Mouse (Mus musculus) midbrain, embryonic 10.5 days (tissue): Measurements from ENCODE around the gene Ostm1. TPM values are rescaled to one million over a fixed set of nuclear protein-coding genes. Genes with fewer than 3 reads are reported as not detected.
A peak's percentile ranks its signal among the peaks of the same experiment; 100 is the strongest.

Experiments used
- DNase-seq: peaks from one replicate; pipeline ENCODE4 v3.0.0-alpha.2; 2017; ENCODE audit warnings: low spot score
- H3K27ac ChIP-seq: fragments of 300-500 bp; sonication (generic); replicated peaks from 2 replicates; pipeline ENCODE4 v1.5.1; 2016; ENCODE audit warnings: mild to moderate bottlenecking
- H3K27me3 ChIP-seq: fragments of 300-500 bp; sonication (generic); 2 replicates; pipeline ENCODE4 v1.6.1; 2016; ENCODE audit warnings: low read depth, mild to moderate bottlenecking; ENCODE audit not compliant: poor library complexity, severe bottlenecking
- H3K36me3 ChIP-seq: fragments of 300-500 bp; sonication (generic); 2 replicates; pipeline ENCODE4 v1.6.1; 2016; ENCODE audit warnings: mild to moderate bottlenecking, moderate library complexity
- H3K4me1 ChIP-seq: fragments of 300-500 bp; sonication (generic); 2 replicates; pipeline ENCODE4 v1.6.1; 2016
- H3K4me3 ChIP-seq: fragments of 300-500 bp; sonication (generic); 2 replicates; pipeline ENCODE4 v1.5.1; 2016; ENCODE audit warnings: mild to moderate bottlenecking, moderate library complexity
- H3K9me3 ChIP-seq: fragments of 300-500 bp; sonication (generic); replicated peaks from 2 replicates; pipeline ENCODE4 v1.6.1; 2016; ENCODE audit warnings: mild to moderate bottlenecking
- WGBS: fragments of 180-500 bp; shearing (Covaris S2); methylation state at CpG from one replicate; pipeline ENCODE4 v1.1.7; 2016; 5-methylcytosine and 5-hydroxymethylcytosine counted together
- polyA plus RNA-seq: library from polyadenylated mRNA; unstranded; fragments of >200 nt; fragmentation: Nextera tagmentation; extraction: Ambion mirVana; gene quantifications from 2 replicates; pipeline ENCODE4 v1.2.1, GENCODE M21; 2016

Gene Ostm1
- polyA plus RNA-seq, 1 experiment from 2014 or later = 22.8 TPM

DNA sequence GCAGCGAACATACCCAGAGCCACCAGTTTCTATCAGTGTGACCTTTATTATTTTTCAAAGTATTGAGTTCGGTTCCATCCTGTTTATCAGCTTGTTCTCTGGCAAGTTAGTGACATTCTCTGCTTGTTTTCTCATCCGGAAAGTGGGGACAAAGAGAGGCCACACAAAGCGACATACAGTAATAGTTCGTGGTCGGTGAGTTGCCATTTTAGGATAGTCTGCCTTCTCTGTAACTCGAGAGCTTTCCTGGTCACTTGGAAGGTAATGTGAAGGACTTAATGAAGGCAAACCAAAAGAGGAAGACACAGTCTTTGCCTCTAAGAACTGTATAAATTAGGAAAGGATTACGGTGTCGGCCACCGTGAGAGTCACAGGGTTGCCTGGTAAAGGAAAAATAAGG is 96.0 kb downstream of the Ostm1 start:
- WGBS = 15% methylated on average over 10 of the region's 10 CpGs

DNA sequence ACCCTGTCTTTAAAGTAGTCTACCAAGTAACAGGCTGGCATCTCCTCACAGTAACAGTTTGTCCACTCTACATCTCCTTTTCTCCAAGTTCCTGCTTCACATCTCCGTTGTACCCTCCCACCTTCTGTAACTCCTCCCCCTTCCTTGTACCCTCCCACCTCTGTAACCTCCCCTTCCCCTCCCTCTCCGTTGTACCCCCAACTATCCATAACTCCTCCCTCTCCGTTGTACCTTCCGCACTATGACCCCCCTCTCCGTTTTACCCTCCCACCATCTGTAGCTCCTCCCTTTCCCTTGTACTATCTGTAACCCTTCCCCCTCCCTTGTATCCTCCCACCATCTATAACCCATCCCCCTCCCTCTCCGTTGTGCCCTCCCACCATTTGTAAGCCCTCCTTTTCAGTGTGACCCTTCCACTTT is 97.0 kb downstream of the Ostm1 start:
- H3K9me3 ChIP-seq = no peaks in the 10 kb centered on the region
- DNase-seq = no peak
- H3K4me3 ChIP-seq = no peak overlapping the region
- WGBS = 6% methylated on average over 6 of the region's 6 CpGs
- H3K36me3 ChIP-seq = peaks cover 12% of the 10 kb centered on the region
- peaks cover 36% of the 10 kb centered on the region for H3K4me1 ChIP-seq
- H3K27ac ChIP-seq = no peak overlapping the region
- H3K27me3 ChIP-seq = peaks cover 13% of the 10 kb centered on the region

More for the DNA sequence above, 96.0 kb downstream of the Ostm1 start:
- Histone ChIP-seq H3K4me3 (peak overlapping the region; percentile 79), H3K9me3 (no peaks in the 10 kb centered on the region), H3K36me3 (peaks cover 11% of the 10 kb centered on the region), H3K27me3 (peaks cover 13% of the 10 kb centered on the region), H3K4me1 (peaks cover 36% of the 10 kb centered on the region), H3K27ac (no peak overlapping the region)
- no peak for DNase-seq

DNA sequence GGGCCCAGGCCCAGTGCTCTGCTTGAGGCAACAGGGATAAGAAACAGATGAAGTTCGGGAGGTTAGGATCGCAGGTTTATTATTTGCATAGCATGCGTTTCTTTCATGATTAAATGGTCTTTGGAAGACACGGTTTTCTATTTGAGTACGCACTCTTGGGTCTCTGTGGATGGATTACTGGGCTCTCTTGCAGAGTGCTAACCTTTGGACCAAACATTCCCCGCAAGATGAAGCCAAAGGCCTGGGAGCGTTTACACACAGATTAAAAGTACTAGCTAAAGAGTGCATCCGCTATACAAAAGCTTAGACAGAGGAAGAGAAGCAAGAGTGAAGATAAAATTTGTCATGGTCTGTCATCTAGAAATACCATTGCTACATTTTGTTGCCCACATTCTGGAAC is 98.8 kb downstream of the Ostm1 start:
- DNase-seq = no peak

DNA sequence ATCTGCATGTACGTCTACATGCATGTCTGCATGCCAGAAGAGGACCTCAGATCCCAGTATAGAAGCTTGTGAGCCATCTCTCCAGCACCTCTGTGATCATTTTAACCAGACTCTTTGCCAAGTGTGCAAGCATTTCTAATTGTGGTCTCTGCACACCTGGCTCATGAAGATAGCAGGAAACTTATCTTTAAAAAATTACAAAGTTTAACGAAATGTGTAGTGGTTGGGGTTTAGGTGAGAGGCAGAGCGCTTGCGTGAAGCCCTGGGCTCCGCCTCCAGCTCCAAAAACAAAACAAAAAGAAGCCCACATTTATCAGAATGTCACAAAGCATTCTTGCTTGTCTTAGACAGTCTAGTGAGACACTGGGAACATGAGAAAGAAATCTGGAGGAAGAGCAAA is 104.3 kb downstream of the Ostm1 start:
- Histone ChIP-seq H3K4me1 (peaks cover 14% of the 10 kb centered on the region), H3K27me3 (no peaks in the 10 kb centered on the region), H3K36me3 (peaks cover 12% of the 10 kb centered on the region), H3K27ac (no peak overlapping the region), H3K4me3 (no peak overlapping the region), H3K9me3 (no peaks in the 10 kb centered on the region)
- 89% methylated on average over 5 of the region's 5 CpGs for WGBS
- DNase-seq = no peak

More for the DNA sequence above, 98.8 kb downstream of the Ostm1 start:
- H3K4me3 ChIP-seq = no peak overlapping the region
- 82% methylated on average over 8 of the region's 8 CpGs for whole genome bisulfite sequencing
- H3K4me1 ChIP-seq = peaks cover 36% of the 10 kb centered on the region
- no peak overlapping the region for H3K27ac ChIP-seq
- H3K36me3 ChIP-seq = peaks cover 12% of the 10 kb centered on the region
- no peaks in the 10 kb centered on the region for H3K9me3 ChIP-seq
- H3K27me3 ChIP-seq = peaks cover 13% of the 10 kb centered on the region

DNA sequence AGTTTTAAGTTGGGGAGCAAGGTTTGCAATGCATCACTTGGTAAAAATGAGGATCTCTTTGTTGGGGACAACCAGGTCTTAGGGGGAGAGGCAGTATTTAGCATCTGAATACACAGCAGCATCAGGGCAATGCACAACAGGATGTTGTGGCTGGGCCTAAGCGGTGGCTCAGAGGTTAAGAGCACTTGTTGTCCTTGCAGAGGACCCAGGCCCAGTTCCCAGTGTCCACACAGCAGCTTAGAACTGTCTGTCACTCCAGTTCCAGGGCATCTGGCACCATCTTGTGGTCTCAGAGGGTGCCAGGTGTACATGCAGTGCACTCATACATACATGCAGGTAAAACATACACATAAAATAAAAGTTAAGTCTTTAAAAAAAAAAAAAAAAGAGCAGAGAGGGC is 106.1 kb downstream of the Ostm1 start:
- whole genome bisulfite sequencing = 44% methylated on average over 1 of the region's 1 CpGs

DNA sequence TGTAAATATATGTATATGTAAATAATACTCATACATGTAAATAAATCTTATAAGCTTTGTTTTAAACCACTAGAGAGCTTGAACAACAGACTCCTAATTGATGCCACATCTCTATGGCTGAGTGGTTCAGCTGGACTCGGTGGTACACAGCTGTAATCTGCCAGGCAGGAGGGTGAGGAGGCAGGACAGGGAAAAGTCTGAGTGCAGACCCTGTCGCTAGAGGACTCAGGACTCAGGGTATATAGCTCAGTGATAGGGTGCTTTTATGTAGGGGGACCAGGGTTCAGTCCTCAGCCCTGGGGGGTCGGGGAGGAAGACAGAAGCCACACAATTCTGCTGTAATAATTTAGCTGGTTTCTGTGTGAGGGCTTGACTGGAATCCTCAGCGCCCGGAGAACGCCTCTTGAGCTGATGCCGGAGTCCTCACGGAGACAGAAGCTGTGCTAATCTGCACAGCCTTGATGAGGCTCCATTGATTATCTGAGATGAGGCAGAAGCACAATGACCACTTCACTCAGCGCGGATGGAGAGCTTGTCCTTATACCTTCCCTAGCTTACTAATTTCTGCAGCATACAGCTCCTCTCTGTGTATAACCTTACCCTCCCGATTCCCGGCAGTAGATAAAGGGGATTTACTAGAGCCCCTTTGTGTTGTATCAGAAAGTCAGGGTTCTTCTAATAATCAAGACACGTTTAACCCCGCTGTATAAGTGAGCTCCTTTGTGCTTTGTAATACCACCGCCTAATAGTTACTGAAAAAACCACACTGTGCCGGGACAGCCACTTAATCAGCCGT is 106.8 kb downstream of the Ostm1 start:
- peak overlapping the region; percentile 23; the same call in 1 of the 2 replicates for H3K4me3 ChIP-seq
- H3K36me3 ChIP-seq = no peaks in the 10 kb centered on the region
- no peaks in the 10 kb centered on the region for H3K9me3 ChIP-seq
- DNase-seq = peak; percentile 20
- 55% methylated on average over 17 of the region's 17 CpGs for WGBS
- H3K4me1 ChIP-seq = peaks cover 14% of the 10 kb centered on the region
- peak overlapping the region; percentile 67 for H3K27ac ChIP-seq
- H3K27me3 ChIP-seq = no peaks in the 10 kb centered on the region

More for the DNA sequence above, 106.1 kb downstream of the Ostm1 start:
- DNase-seq = no peak
- Histone ChIP-seq H3K9me3 (no peaks in the 10 kb centered on the region), H3K4me3 (no peak overlapping the region), H3K27me3 (no peaks in the 10 kb centered on the region), H3K36me3 (no peaks in the 10 kb centered on the region), H3K27ac (no peak overlapping the region), H3K4me1 (peaks cover 14% of the 10 kb centered on the region)

DNA sequence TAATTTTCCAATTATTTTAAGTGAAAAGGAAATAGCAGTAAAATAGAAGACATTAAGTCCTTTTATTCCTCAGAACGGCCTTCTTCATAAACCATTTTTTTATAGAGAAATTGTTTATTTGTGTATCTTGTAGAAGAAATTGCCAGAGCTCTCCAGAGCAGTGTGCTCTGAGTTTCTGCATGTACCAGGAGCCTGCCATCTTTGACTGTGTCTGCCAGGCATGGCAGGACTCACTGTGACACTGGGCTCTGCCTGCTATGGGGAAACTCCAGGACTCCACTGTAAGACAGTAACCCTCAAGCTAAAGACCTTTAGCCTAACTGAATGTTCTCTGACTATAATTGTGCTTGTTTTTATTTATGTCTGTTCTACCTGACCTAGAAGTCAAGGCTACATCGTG is 107.4 kb downstream of the Ostm1 start:
- 0 out of 2 replicates have a peak overlapping the region, but pooled peaks have one; percentile 67 for H3K27ac ChIP-seq
- H3K4me3 ChIP-seq = no peak overlapping the region

DNA sequence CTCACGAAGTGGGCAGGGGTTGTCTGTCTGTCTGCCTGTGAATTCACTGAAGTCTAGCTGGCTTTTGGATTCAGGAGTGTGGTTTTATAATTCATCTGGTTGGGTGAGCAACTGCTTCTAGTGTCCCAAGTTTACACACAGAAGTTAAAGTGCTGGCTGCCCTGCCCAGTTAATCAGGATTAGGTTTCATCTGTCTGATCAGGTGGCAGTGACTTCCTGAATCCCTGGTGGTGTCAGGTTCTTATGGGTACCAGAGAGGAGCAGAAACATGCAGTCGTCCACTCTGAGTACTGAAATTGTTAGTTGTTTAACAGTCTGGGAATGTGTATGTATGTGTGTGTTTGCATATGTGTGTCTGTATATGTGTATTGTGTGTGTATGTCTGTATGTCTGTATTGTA is 108.5 kb downstream of the Ostm1 start:
- no peak for DNase-seq
- no peaks in the 10 kb centered on the region for H3K27me3 ChIP-seq
- H3K27ac ChIP-seq = no peak overlapping the region
- 74% methylated on average over 2 of the region's 2 CpGs for WGBS
- H3K4me3 ChIP-seq = no peak overlapping the region
- no peaks in the 10 kb centered on the region for H3K36me3 ChIP-seq
- H3K9me3 ChIP-seq = no peaks in the 10 kb centered on the region
- H3K4me1 ChIP-seq = peaks cover 17% of the 10 kb centered on the region

More for the DNA sequence above, 107.4 kb downstream of the Ostm1 start:
- no peaks in the 10 kb centered on the region for H3K27me3 ChIP-seq
- peaks cover 15% of the 10 kb centered on the region for H3K4me1 ChIP-seq
- no peaks in the 10 kb centered on the region for H3K36me3 ChIP-seq
- H3K9me3 ChIP-seq = no peaks in the 10 kb centered on the region
- WGBS = 81% methylated on average over 2 of the region's 2 CpGs
- DNase-seq = no peak

DNA sequence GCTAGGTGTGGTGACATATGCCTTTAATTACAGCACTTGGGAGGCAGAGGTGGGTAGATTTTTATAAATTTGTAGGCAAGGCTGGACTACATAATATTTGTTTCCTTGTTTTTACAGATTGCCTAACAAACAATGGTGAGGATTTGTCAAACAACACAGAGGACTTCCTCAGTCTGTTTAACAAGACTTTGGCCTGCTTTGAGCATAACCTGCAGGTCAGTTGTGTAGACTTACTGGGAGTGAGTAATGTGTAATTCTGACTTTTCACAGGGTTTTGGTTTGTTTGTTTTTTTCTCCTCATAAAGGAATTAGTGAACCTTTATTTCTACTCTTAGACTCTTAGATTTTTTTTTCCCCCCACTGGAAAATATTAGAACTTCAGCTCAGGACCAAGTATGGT is 109.2 kb downstream of the Ostm1 start:
- no peak overlapping the region for H3K27ac ChIP-seq
- H3K4me3 ChIP-seq = no peak overlapping the region
- peaks cover 17% of the 10 kb centered on the region for H3K4me1 ChIP-seq
- no peak for DNase-seq
- no peaks in the 10 kb centered on the region for H3K36me3 ChIP-seq
- H3K27me3 ChIP-seq = no peaks in the 10 kb centered on the region
- H3K9me3 ChIP-seq = no peaks in the 10 kb centered on the region

DNA sequence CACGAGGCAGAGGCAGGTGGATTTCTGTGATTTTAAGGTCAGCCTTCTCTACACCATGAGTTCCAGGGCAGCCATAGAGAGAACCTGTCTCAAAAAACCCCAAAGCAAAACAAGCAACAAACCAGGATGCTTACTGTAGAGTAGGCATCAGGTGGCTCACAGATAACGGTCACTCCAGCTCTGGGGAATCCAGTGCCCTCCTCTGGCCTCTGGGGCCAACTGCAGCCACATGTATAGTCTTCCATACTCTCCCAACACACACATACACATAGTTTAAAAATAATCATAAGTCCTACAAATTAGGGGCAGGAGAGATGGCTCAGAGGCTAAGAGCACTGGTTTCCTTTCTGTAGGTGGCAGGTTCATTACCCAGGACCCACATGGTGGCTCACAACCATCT is 109.9 kb downstream of the Ostm1 start:
- no peak overlapping the region for H3K4me3 ChIP-seq
- peaks cover 5% of the 10 kb centered on the region for H3K36me3 ChIP-seq
- H3K4me1 ChIP-seq = peaks cover 17% of the 10 kb centered on the region
- no peaks in the 10 kb centered on the region for H3K9me3 ChIP-seq
- H3K27me3 ChIP-seq = no peaks in the 10 kb centered on the region
- WGBS = 74% methylated on average over 2 of the region's 2 CpGs
- H3K27ac ChIP-seq = no peak overlapping the region
- no peak for DNase-seq

DNA sequence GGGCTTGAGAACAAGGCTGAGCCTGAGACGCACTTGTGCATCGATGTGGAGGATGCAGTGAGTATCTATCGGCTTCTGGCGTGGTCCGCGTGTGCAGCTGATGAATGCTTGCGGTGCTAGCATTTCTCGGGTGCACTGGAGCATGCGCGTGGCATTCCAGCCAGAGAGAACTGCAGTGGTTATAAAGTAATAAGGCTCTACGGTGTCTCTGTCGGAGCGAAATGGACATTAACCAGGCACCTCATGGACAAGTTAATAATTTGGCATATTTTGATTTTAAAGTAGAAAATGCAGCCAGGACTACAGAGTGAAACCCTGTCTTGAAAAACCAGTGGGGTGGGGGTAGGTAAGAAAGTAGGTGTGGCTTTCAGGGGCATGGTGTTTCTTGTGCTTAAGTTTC is 112.7 kb downstream of the Ostm1 start:
- WGBS = 86% methylated on average over 13 of the region's 13 CpGs
- no peaks in the 10 kb centered on the region for H3K9me3 ChIP-seq
- no peak overlapping the region for H3K4me3 ChIP-seq

DNA sequence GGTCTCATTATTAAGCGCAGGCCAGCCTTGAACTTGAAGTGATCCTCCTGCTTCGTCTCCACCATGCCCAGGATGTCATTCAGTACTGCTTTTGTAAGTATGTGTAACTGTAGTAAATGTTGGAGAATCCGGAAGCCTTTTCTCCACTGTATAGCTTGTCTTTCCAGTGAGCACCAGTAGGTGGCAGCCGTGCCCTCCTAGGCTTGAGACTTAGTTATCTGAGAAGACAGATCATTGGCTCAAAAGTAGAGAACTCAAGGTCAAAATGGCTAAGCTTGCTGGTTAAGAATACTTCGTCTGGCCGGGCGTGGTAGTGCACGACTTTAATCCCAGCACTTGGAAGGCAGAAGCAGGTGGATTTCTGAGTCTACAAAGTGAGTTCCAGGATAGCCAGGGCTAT is 113.4 kb downstream of the Ostm1 start:
- 28% methylated on average over 8 of the region's 8 CpGs for WGBS
- Histone ChIP-seq H3K4me1 (0 out of 2 replicates have a peak, but pooled peaks cover 2% of the 10 kb centered on the region), H3K27ac (no peak overlapping the region), H3K4me3 (no peak overlapping the region), H3K9me3 (no peaks in the 10 kb centered on the region), H3K36me3 (peaks cover 13% of the 10 kb centered on the region), H3K27me3 (no peaks in the 10 kb centered on the region)
- peak; percentile 59 for DNase-seq

More for the DNA sequence above, 112.7 kb downstream of the Ostm1 start:
- peaks cover 13% of the 10 kb centered on the region for H3K36me3 ChIP-seq
- H3K27me3 ChIP-seq = no peaks in the 10 kb centered on the region
- 0 out of 2 replicates have a peak, but pooled peaks cover 6% of the 10 kb centered on the region for H3K4me1 ChIP-seq
- H3K27ac ChIP-seq = no peak overlapping the region
- DNase-seq = no peak

DNA sequence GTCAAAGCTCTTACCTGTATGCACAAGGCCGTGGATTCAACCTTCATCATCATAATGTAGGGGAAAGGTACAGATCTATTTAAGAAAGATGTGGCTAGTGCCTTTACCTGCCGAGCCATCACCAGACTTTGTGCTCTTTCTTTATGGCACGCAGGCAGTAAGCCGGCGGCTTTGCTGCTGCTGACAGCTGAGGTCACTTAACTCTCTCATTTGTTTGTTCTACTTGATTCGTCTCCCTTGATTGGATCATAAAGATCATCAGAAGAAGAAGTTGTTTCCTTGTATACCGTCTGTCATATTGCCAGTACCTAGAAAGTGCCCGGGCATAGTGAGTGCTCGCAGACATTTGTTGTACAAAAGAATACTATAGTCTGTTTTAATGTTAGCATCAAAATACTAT is 114.8 kb downstream of the Ostm1 start:
- Histone ChIP-seq H3K9me3 (no peaks in the 10 kb centered on the region), H3K36me3 (peaks cover 19% of the 10 kb centered on the region), H3K27ac (no peak overlapping the region), H3K4me1 (0 out of 2 replicates have a peak, but pooled peaks cover 2% of the 10 kb centered on the region), H3K4me3 (no peak overlapping the region), H3K27me3 (no peaks in the 10 kb centered on the region)
- DNase-seq = no peak
- WGBS = 93% methylated on average over 9 of the region's 9 CpGs
